Mouse (Mus musculus): Measurements from ENCODE around the gene Coro1a. TPM values are rescaled to one million over a fixed set of nuclear protein-coding genes. Genes with fewer than 3 reads are reported as not detected.

Gene Coro1a
- polyA plus RNA-seq, 1 experiment from 2014 or later, result 35.1 TPM

GRCm38 (mm10) chr7:126681221-126681620 is 26.4 kb downstream of the Coro1a start:
- H3K9ac ChIP-seq (ENCODE audit: low read length), result no peak overlapping the region
- no peaks in the 10 kb centered on the region for H3K27me3 ChIP-seq (replicated peaks; ENCODE audit: control insufficient read depth, insufficient read depth, low read length)
- H3K4me2 ChIP-seq (ENCODE audit: low read length), result no peak overlapping the region
- no peak for ATAC-seq (replicated peaks; ENCODE audit: low FRiP score, low TSS enrichment, low read depth)
- no peaks in the 10 kb centered on the region for H3K4me1 ChIP-seq (replicated peaks; ENCODE audit: control insufficient read depth, insufficient read depth, low read length)
- H3K27ac ChIP-seq (ENCODE audit: low read depth), result no peak overlapping the region
- no peaks in the 10 kb centered on the region for H3K9me3 ChIP-seq (ENCODE audit: control insufficient read depth, low read length)
- no peak overlapping the region for H3K4me3 ChIP-seq (ENCODE audit: low read depth, low read length)
- 90% methylated on average over 5 of the region's 5 CpGs for WGBS
- no peaks in the 10 kb centered on the region; the same call in 1 of the 2 replicates for H3K36me3 ChIP-seq (ENCODE audit: control insufficient read depth, insufficient read depth, low read length)
- DNase-seq (ENCODE audit: low spot score), result no peak

- ATAC-seq (replicated peaks; ENCODE audit: low FRiP score, low TSS enrichment, low read depth), result no peak
- 86% methylated on average over 5 of the region's 5 CpGs for WGBS
Measured at GRCm38 (mm10) chr7:126679683-126680082, 27.9 kb downstream of the Coro1a start.

GRCm38 (mm10) chr7:126678545-126679341 is 28.8 kb downstream of the Coro1a start:
- Histone ChIP-seq H3K4me2 (ENCODE audit: low read length) (no peak overlapping the region), H3K9me3 (ENCODE audit: control insufficient read depth, low read length) (no peaks in the 10 kb centered on the region), H3K4me1 (replicated peaks; ENCODE audit: control insufficient read depth, insufficient read depth, low read length) (no peaks in the 10 kb centered on the region), H3K9ac (ENCODE audit: low read length) (no peak overlapping the region), H3K36me3 (ENCODE audit: control insufficient read depth, insufficient read depth, low read length) (no peaks in the 10 kb centered on the region; the same call in 1 of the 2 replicates), H3K27ac (ENCODE audit: low read depth) (no peak overlapping the region), H3K27me3 (replicated peaks; ENCODE audit: control insufficient read depth, insufficient read depth, low read length) (no peaks in the 10 kb centered on the region), H3K4me3 (ENCODE audit: low read depth, low read length) (no peak overlapping the region)
- ATAC-seq (replicated peaks; ENCODE audit: low FRiP score, low TSS enrichment, low read depth) (no peak), DNase-seq (ENCODE audit: low spot score) (no peak)
- 47% methylated on average over 8 of the region's 8 CpGs for WGBS

More at GRCm38 (mm10) chr7:126679683-126680082, 27.9 kb downstream of the Coro1a start:
- Histone ChIP-seq H3K4me2 (ENCODE audit: low read length) (no peak overlapping the region), H3K4me1 (replicated peaks; ENCODE audit: control insufficient read depth, insufficient read depth, low read length) (no peaks in the 10 kb centered on the region), H3K4me3 (ENCODE audit: low read depth, low read length) (no peak overlapping the region), H3K9me3 (ENCODE audit: control insufficient read depth, low read length) (no peaks in the 10 kb centered on the region), H3K36me3 (ENCODE audit: control insufficient read depth, insufficient read depth, low read length) (no peaks in the 10 kb centered on the region; the same call in 1 of the 2 replicates), H3K27ac (ENCODE audit: low read depth) (no peak overlapping the region), H3K9ac (ENCODE audit: low read length) (no peak overlapping the region), H3K27me3 (replicated peaks; ENCODE audit: control insufficient read depth, insufficient read depth, low read length) (no peaks in the 10 kb centered on the region)
- DNase-seq (ENCODE audit: low spot score), result no peak

- H3K27ac ChIP-seq (ENCODE audit: low read depth), result no peak overlapping the region
- H3K9ac ChIP-seq (ENCODE audit: low read length), result no peak overlapping the region
- H3K4me1 ChIP-seq (replicated peaks; ENCODE audit: control insufficient read depth, insufficient read depth, low read length), result no peaks in the 10 kb centered on the region
- no peak overlapping the region for H3K4me3 ChIP-seq (ENCODE audit: low read depth, low read length)
- 74% methylated on average over 4 of the region's 4 CpGs for WGBS
- no peaks in the 10 kb centered on the region for H3K27me3 ChIP-seq (replicated peaks; ENCODE audit: control insufficient read depth, insufficient read depth, low read length)
- DNase-seq (ENCODE audit: low spot score) (no peak), ATAC-seq (replicated peaks; ENCODE audit: low FRiP score, low TSS enrichment, low read depth) (no peak)
- no peak overlapping the region for H3K4me2 ChIP-seq (ENCODE audit: low read length)
- no peaks in the 10 kb centered on the region for H3K9me3 ChIP-seq (ENCODE audit: control insufficient read depth, low read length)
- H3K36me3 ChIP-seq (ENCODE audit: control insufficient read depth, insufficient read depth, low read length), result peaks cover 17% of the 10 kb centered on the region
Measured at GRCm38 (mm10) chr7:126676631-126677220, 30.9 kb downstream of the Coro1a start.

GRCm38 (mm10) chr7:126676207-126676606 is 31.4 kb downstream of the Coro1a start, which contains the start of gene Sult1a1:
Gene Sult1a1, minus strand, starts transcription at chr7:126676432.
- Histone ChIP-seq H3K4me1 (replicated peaks; ENCODE audit: control insufficient read depth, insufficient read depth, low read length) (no peaks in the 10 kb centered on the region), H3K4me3 (ENCODE audit: low read depth, low read length) (no peak within 1 kb of the TSS), H3K27ac (ENCODE audit: low read depth) (no peak within 1 kb of the TSS), H3K27me3 (replicated peaks; ENCODE audit: control insufficient read depth, insufficient read depth, low read length) (no peaks in the 10 kb centered on the region), H3K36me3 (ENCODE audit: control insufficient read depth, insufficient read depth, low read length) (peaks cover 22% of the 10 kb centered on the region), H3K4me2 (ENCODE audit: low read length) (no peak within 1 kb of the TSS), H3K9ac (ENCODE audit: low read length) (no peak within 1 kb of the TSS), H3K9me3 (ENCODE audit: control insufficient read depth, low read length) (no peaks in the 10 kb centered on the region)
- 62% methylated on average over 1 of the region's 1 CpGs for WGBS
- ATAC-seq (replicated peaks; ENCODE audit: low FRiP score, low TSS enrichment, low read depth), result no peak
- DNase-seq (ENCODE audit: low spot score), result no peak

- DNase-seq (ENCODE audit: low spot score) (no peak), ATAC-seq (replicated peaks; ENCODE audit: low FRiP score, low TSS enrichment, low read depth) (no peak)
- Histone ChIP-seq H3K27me3 (replicated peaks; ENCODE audit: control insufficient read depth, insufficient read depth, low read length) (no peaks in the 10 kb centered on the region), H3K9ac (ENCODE audit: low read length) (no peak overlapping the region), H3K4me2 (ENCODE audit: low read length) (no peak overlapping the region), H3K27ac (ENCODE audit: low read depth) (no peak overlapping the region), H3K4me1 (replicated peaks; ENCODE audit: control insufficient read depth, insufficient read depth, low read length) (no peaks in the 10 kb centered on the region), H3K4me3 (ENCODE audit: low read depth, low read length) (no peak overlapping the region), H3K36me3 (ENCODE audit: control insufficient read depth, insufficient read depth, low read length) (peaks cover 31% of the 10 kb centered on the region), H3K9me3 (ENCODE audit: control insufficient read depth, low read length) (no peaks in the 10 kb centered on the region)
- 97% methylated on average over 8 of the region's 8 CpGs for WGBS
Measured at GRCm38 (mm10) chr7:126675104-126675503, 32.5 kb downstream of the Coro1a start.

- no peak for DNase-seq (ENCODE audit: low spot score)
- H3K27ac ChIP-seq (ENCODE audit: low read depth), result no peak overlapping the region
- H3K36me3 ChIP-seq (ENCODE audit: control insufficient read depth, insufficient read depth, low read length), result peaks cover 37% of the 10 kb centered on the region
- H3K4me3 ChIP-seq (ENCODE audit: low read depth, low read length), result no peak overlapping the region
- no peaks in the 10 kb centered on the region for H3K4me1 ChIP-seq (replicated peaks; ENCODE audit: control insufficient read depth, insufficient read depth, low read length)
- no peaks in the 10 kb centered on the region for H3K9me3 ChIP-seq (ENCODE audit: control insufficient read depth, low read length)
- ATAC-seq (replicated peaks; ENCODE audit: low FRiP score, low TSS enrichment, low read depth), result no peak
- H3K4me2 ChIP-seq (ENCODE audit: low read length), result no peak overlapping the region
- no peaks in the 10 kb centered on the region for H3K27me3 ChIP-seq (replicated peaks; ENCODE audit: control insufficient read depth, insufficient read depth, low read length)
- 95% methylated on average over 9 of the region's 9 CpGs for WGBS
- no peak overlapping the region for H3K9ac ChIP-seq (ENCODE audit: low read length)
Measured at GRCm38 (mm10) chr7:126672111-126672510, 35.5 kb downstream of the Coro1a start.

GRCm38 (mm10) chr7:126670152-126670551 is 37.4 kb downstream of the Coro1a start:
- H3K9ac ChIP-seq (ENCODE audit: low read length), result no peak overlapping the region
- H3K27ac ChIP-seq (ENCODE audit: low read depth), result no peak overlapping the region
- ATAC-seq (replicated peaks; ENCODE audit: low FRiP score, low TSS enrichment, low read depth), result no peak
- WGBS, result 93% methylated on average over 3 of the region's 3 CpGs
- no peaks in the 10 kb centered on the region for H3K4me1 ChIP-seq (replicated peaks; ENCODE audit: control insufficient read depth, insufficient read depth, low read length)
- H3K4me3 ChIP-seq (ENCODE audit: low read depth, low read length), result no peak overlapping the region
- peaks cover 55% of the 10 kb centered on the region for H3K36me3 ChIP-seq (ENCODE audit: control insufficient read depth, insufficient read depth, low read length)
- H3K27me3 ChIP-seq (replicated peaks; ENCODE audit: control insufficient read depth, insufficient read depth, low read length), result no peaks in the 10 kb centered on the region
- no peak for DNase-seq (ENCODE audit: low spot score)
- no peaks in the 10 kb centered on the region for H3K9me3 ChIP-seq (ENCODE audit: control insufficient read depth, low read length)
- no peak overlapping the region for H3K4me2 ChIP-seq (ENCODE audit: low read length)
